Mouse (Mus musculus) C2C12 (cell line): Measurements from ENCODE around the gene Ccdc114.
"Not testable (repeated sequence)": the region's sequence is repeated elsewhere in the genome, so short reads cannot be mapped to it uniquely, and the experiment has no call there.

Source experiments
- CTCF ChIP-seq: IDR thresholded peaks from one replicate; pipeline ENCODE4 v1.5.1; 2011; ENCODE audit not compliant: control insufficient read depth, insufficient read depth, insufficient read length
- MYOG ChIP-seq: IDR thresholded peaks from one replicate; pipeline ENCODE4 v1.6.1; 2011; ENCODE audit not compliant: control insufficient read depth, insufficient read length; ENCODE audit errors: extremely low read depth

GRCm38 (mm10) chr7:45878278-45878677 is 45.6 kb upstream of the Ccdc114 start, which contains the start of gene Grin2d:
- TF ChIP-seq CTCF, MYOG: not testable (repeated sequence)
